Mouse (Mus musculus) right cerebral cortex, postnatal 4 days (tissue): ENCODE data around the gene Klhl40.

Experiments used
- DNase-seq: peaks from one replicate; pipeline ENCODE4 v3.0.0-alpha.2; 2022

The Klhl40 gene

DNA sequence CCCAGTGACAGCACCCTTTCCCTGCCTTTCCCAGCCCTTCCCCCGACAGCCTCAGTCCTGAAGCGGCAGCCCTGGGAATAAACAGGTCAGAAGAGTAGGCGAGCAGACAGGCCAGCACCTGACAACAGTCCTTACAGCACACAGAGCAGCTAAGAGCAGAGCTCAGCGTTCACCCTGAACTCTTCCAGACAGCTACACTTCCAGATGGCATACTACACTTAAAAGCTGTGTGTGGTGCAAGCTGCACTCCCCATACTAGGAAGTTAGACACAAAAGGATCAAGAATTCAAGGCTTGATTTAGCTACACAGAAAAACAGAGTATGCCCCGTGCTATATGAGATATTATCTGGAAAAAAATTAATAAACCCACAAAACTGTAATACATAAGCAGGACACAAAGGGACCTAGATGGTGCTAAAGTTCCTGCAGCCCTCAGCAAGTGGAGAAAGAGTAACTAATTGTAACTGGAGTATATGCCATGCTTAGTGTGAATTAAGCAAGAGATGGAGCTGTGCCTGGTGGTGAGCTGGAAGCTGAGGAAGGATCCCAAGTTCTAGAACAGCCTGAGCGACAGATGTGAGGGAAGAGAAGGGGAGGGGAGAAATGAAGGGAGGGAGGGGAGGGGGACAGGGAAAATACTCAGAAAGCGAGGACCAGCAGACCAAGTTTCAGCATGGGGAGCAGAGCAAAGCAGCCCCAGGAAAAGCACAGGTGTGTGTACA lies 52.0 kb downstream of the Klhl40 start:
- DNase-seq: no peak

DNA sequence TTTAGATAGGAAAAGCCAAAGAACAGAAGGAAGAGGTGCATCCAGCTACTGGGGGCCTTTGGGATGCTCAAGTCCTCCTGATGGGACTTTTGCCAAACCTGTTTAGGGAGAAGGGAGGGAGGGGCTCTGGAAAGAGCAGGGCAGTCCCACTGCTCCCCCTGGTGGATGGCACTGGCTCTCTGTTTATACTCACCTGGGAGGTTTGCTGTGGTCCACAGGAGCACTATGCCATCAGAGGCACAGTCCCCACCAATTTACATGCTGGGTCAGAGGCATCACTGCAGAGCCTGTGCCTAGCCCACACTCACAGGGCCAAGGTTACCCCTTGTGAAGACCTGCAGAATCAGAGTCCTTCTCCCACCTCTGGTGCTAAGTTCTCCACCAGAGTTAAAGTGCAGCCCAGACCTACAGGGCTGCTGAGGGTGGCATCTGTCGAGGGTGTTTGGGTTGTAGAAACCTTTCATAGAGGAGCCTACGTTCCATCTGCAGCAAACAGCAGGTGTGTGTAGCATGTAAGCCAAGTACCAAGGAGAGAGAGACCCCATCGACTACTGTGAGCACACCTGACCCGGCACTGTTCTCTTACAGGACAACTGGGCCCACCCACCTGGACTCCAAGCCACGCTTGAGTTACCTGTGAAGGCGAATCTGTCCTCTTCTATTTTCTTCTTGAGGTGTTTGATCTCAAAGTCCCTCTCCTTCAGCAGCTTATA lies 53.0 kb downstream of the Klhl40 start:
- DNase-seq: peak; percentile 54

DNA sequence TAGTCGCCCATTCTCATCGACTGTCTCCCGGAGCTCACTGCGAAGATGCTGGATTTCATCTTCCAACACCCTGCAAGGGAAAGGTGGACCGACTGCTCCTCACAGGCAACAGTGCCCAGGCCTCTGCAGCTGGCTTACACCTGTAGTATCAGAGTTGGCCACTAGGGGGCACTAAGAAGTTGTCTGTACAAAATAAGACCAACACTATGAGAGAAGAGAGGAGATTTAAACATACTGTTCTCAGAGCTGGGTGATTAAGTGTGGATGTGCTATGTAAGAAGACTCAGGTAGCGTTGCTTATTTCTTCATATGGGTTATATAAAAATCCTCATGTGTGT lies 53.5 kb downstream of the Klhl40 start:
- DNase-seq: peak; percentile 87
